Mouse (Mus musculus) neural tube, embryonic 15.5 days (tissue): ENCODE results near the gene Lhx9. TPM values are rescaled to one million over a fixed set of nuclear protein-coding genes. Genes with fewer than 3 reads are reported as not detected.
A peak's percentile ranks its signal among the peaks of the same experiment; 100 is the strongest.

Source experiments
- ATAC-seq: fragments of 200-750 bp; cut with Nextera tagmentation; 2 replicates; pipeline ENCODE4 v1.8.0; 2017; ENCODE audit warnings: mild to moderate bottlenecking, moderate TSS enrichment, moderate library complexity; ENCODE audit not compliant: low FRiP score
- H3K27ac ChIP-seq: fragments of 300-500 bp; sonication (generic); replicated peaks from 2 replicates; pipeline ENCODE4 v1.5.1; 2015; ENCODE audit warnings: mild to moderate bottlenecking, inconsistent platforms
- H3K27me3 ChIP-seq: fragments of 300-500 bp; sonication (generic); replicated peaks from 2 replicates; pipeline ENCODE4 v1.6.1; 2015; ENCODE audit warnings: inconsistent platforms
- H3K36me3 ChIP-seq: fragments of 300-500 bp; sonication (generic); 2 replicates; pipeline ENCODE4 v1.6.1; 2015; ENCODE audit warnings: inconsistent platforms
- H3K4me1 ChIP-seq: fragments of 300-500 bp; sonication (generic); 2 replicates; pipeline ENCODE4 v1.6.1; 2015; ENCODE audit warnings: inconsistent platforms
- H3K4me2 ChIP-seq: fragments of 300-500 bp; sonication (generic); 2 replicates; pipeline ENCODE4 v1.6.1; 2015; ENCODE audit warnings: inconsistent platforms, mild to moderate bottlenecking, moderate library complexity
- H3K4me3 ChIP-seq: fragments of 300-500 bp; sonication (generic); replicated peaks from 2 replicates; pipeline ENCODE4 v1.5.1; 2015; ENCODE audit warnings: mild to moderate bottlenecking, inconsistent platforms
- H3K9ac ChIP-seq: fragments of 300-500 bp; sonication (generic); replicated peaks from 2 replicates; pipeline ENCODE4 v1.6.1; 2015; ENCODE audit warnings: mild to moderate bottlenecking, inconsistent platforms
- H3K9me3 ChIP-seq: fragments of 300-500 bp; sonication (generic); replicated peaks from 2 replicates; pipeline ENCODE4 v1.6.1; 2016; ENCODE audit warnings: inconsistent platforms
- WGBS: fragments of 180-500 bp; shearing (Covaris S2); methylation state at CpG from one replicate; pipeline ENCODE4 v1.1.7; 2015; ENCODE audit warnings: mixed read lengths; 5-methylcytosine and 5-hydroxymethylcytosine counted together
- polyA plus RNA-seq: library from polyadenylated mRNA; unstranded; fragments of >200 nt; fragmentation: Nextera tagmentation; extraction: Ambion mirVana; gene quantifications from 2 replicates; pipeline ENCODE4 v1.2.1, GENCODE M21; 2015

Gene Lhx9
- polyA plus RNA-seq, 1 experiment from 2014 or later = 4.5 TPM

DNA sequence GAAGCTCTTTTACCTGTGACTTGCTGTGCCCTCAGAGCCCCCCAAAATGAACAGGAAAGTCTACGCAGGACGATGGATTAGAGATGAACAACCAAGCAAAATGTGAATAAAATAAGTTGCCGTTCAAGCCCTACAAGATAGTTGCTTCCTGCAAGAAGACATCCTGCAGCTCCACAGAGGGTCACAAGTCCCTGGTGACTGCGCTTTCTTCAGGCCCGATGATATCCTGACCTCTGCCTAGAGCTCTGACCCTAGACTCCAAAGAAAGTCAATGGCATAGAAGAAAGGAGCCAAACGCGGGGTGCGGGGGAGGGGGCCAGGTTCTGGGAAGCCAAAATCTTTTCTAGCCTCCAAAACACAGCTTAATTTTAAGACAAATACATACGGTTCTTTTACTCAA lies 1.8 kb downstream of the Lhx9 start:
- Histone ChIP-seq H3K36me3 (peaks cover 7% of the 10 kb centered on the region; the same call in 1 of the 2 replicates), H3K27ac (no peak overlapping the region), H3K9me3 (no peaks in the 10 kb centered on the region), H3K4me3 (0 out of 2 replicates have a peak overlapping the region, but pooled peaks have one; percentile 5), H3K9ac (no peak overlapping the region), H3K4me1 (peaks cover 35% of the 10 kb centered on the region), H3K4me2 (no peak overlapping the region), H3K27me3 (peaks cover 76% of the 10 kb centered on the region)
- WGBS = 4% methylated on average over 9 of the region's 9 CpGs
- no peak for ATAC-seq

DNA sequence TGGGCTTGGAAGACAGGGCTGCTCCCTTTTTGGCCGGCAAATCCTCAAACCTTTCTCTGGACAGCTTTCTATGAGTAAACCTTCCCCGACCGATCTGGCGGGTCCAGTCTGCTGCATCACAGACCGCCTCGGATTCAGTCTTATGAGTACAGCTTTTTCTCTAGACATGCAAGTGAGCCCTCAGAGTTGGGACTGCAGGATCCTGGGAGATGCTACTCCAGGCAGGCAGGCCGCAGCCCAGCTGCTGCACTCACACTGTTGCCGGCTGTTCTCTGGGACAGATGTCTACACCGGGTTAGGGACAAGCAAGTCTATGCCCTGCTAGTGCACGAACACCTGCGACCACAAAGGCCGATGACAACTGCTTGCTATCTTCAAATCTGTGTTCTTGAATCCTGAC lies 2.2 kb downstream of the Lhx9 start:
- no peak overlapping the region for H3K9ac ChIP-seq
- H3K27me3 ChIP-seq = peaks cover 72% of the 10 kb centered on the region

DNA sequence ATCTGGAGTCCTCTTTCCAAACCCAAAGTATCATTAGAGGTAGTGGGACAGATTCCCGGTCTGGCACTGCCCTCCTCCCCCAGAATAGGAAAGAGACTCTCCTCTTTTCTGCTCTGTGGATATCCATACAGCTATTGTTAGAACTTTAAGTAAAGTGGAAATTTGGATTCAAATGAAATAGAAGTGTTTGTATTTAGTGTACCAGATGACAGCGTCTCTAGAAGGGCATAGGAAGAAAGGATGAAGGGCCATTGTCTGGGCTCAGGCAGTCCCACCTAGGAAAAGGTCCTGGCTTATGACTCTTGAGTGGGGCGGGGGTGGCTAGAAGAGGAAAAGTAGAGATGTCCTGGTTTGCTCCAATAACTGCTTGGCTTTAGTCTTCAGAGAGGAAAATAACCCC lies 2.9 kb downstream of the Lhx9 start:
- H3K4me1 ChIP-seq = peaks cover 39% of the 10 kb centered on the region
- no peaks in the 10 kb centered on the region for H3K36me3 ChIP-seq
- WGBS = under 1% methylated on average over 3 of the region's 3 CpGs
- no peak for ATAC-seq
- H3K27me3 ChIP-seq = peaks cover 65% of the 10 kb centered on the region
- no peak overlapping the region for H3K27ac ChIP-seq
- H3K4me2 ChIP-seq = no peak overlapping the region
- no peak overlapping the region for H3K9ac ChIP-seq
- H3K9me3 ChIP-seq = no peaks in the 10 kb centered on the region
- H3K4me3 ChIP-seq = no peak overlapping the region

More for the DNA sequence above, 2.2 kb downstream of the Lhx9 start:
- 6% methylated on average over 12 of the region's 12 CpGs for WGBS
- Histone ChIP-seq H3K36me3 (peaks cover 3% of the 10 kb centered on the region; the same call in 1 of the 2 replicates), H3K9me3 (no peaks in the 10 kb centered on the region), H3K27ac (no peak overlapping the region), H3K4me1 (peaks cover 39% of the 10 kb centered on the region), H3K4me3 (0 out of 2 replicates have a peak overlapping the region, but pooled peaks have one; percentile 5), H3K4me2 (no peak overlapping the region)
- no peak for ATAC-seq

DNA sequence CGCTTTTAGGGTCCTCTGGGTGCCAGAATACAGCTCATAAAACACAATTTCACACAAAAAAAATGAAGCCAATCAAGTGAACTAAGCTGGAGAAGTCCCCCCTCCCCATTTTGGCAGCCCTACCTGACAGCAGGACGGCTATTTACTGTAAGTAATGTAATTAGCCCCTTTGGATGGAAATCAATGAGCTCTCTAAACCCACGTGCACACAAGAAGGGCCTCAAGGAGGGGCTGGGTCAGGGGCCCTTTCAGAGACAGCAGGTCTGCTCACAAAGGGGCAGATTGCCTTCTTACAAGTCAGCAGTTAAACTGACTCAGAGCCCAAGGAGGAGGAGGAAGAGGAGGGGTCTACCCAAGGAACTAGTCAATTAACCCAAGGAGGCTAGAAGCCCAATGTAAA lies 4.2 kb downstream of the Lhx9 start:
- peaks cover 39% of the 10 kb centered on the region for H3K4me1 ChIP-seq
- H3K9ac ChIP-seq = no peak overlapping the region
- H3K4me3 ChIP-seq = 0 out of 2 replicates have a peak overlapping the region, but pooled peaks have one; percentile 30
- ATAC-seq = no peak
- H3K27me3 ChIP-seq = peaks cover 65% of the 10 kb centered on the region
- no peaks in the 10 kb centered on the region for H3K36me3 ChIP-seq
- H3K4me2 ChIP-seq = peak overlapping the region; percentile 47
- H3K27ac ChIP-seq = no peak overlapping the region
- WGBS = 5% methylated on average over 3 of the region's 3 CpGs
- H3K9me3 ChIP-seq = no peaks in the 10 kb centered on the region

DNA sequence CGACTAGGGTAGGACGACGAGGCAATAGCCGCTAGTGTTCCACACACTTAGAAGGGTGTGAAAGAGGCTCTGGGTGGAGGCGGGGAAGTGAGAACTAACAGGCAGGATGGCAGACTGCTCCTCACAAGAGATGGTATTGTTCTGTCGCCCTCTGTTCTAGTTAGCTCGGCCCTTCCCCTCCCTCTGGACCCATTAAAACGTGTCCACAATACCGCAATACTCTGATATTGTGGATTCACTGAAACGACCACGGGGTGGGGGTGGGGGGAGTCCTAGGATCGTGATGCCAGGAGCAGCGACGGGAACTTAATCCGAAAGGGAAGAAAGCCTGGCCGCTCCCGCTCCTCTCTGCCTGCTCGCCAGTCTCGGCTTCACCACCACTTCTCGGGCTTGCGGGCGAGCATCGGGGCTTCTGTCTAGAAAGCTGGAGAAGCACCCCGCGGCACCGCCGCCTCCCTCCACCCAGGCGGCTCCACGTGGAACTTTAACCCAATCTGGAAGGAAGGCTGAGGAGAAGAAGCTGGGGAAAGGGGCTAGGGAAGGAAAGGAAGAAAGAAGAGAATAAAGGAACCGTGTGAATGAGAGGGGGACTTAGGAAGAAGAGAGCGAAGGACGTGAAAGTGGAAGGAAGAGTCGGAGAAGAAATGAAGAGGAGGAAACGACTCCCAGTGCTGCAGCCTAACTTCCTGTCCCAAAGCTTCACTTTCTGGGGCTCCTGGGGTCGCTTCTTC lies 4.9 kb downstream of the Lhx9 start:
- WGBS = under 1% methylated on average over 35 of the region's 35 CpGs
- peaks cover 32% of the 10 kb centered on the region for H3K4me1 ChIP-seq
- H3K27ac ChIP-seq = no peak overlapping the region
- no peak for ATAC-seq
- H3K36me3 ChIP-seq = no peaks in the 10 kb centered on the region
- H3K4me3 ChIP-seq = peak overlapping the region; percentile 30
- H3K27me3 ChIP-seq = peaks cover 64% of the 10 kb centered on the region
- no peak overlapping the region; the same call in 1 of the 2 replicates for H3K9ac ChIP-seq
- no peaks in the 10 kb centered on the region for H3K9me3 ChIP-seq
- peak overlapping the region; percentile 47 for H3K4me2 ChIP-seq

DNA sequence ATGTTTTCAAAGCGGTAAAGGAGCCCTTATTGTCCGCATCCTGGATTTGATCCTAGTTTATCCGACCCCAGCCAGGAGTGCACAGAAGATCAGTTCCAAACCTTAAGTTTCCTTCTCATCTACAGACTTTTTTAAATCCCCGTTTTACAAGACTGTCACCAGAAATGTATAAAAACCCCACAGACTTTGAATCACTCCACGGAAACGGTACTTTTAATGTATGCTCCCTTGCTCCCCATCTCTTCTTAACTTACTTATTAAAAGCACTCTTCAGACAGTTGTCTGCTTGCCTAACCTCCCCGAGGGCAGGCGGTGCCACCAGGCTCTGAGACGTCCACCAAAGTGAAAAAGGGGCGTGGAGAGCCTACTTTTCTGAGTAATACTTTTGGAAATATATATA lies 5.6 kb downstream of the Lhx9 start:
- Histone ChIP-seq H3K27me3 (peaks cover 64% of the 10 kb centered on the region), H3K9ac (no peak overlapping the region), H3K27ac (no peak overlapping the region)

DNA sequence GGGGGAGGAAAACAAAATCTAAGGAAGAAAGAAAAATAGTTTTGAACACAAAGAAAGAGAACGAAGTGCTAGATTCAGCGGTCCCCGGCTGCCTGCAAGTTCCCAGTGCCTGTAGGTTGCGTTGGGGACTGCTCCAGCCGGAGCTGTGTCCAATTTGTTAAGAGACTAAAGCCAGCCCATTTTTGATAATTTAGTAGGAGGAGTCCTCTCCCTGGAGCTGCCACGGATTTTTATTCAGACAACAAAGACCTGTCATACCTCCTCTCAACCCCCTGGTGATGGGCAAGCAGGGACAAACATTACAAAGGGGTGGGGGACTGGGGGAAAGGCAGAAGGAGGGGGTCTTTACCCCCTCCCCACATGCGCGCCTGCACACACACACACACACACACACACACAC lies 6.1 kb downstream of the Lhx9 start:
- Histone ChIP-seq H3K27ac (no peak overlapping the region), H3K4me2 (peak overlapping the region; percentile 49), H3K9ac (no peak overlapping the region), H3K4me1 (peaks cover 27% of the 10 kb centered on the region), H3K9me3 (no peaks in the 10 kb centered on the region), H3K27me3 (peaks cover 67% of the 10 kb centered on the region), H3K36me3 (no peaks in the 10 kb centered on the region), H3K4me3 (peak overlapping the region; percentile 27; the same call in 1 of the 2 replicates)
- ATAC-seq = 0 out of 2 replicates have a peak, but pooled peaks have one; percentile 18
- under 1% methylated on average over 8 of the region's 8 CpGs for WGBS

More for the DNA sequence above, 5.6 kb downstream of the Lhx9 start:
- Histone ChIP-seq H3K4me2 (no peak overlapping the region), H3K4me1 (peaks cover 28% of the 10 kb centered on the region), H3K4me3 (no peak overlapping the region), H3K9me3 (no peaks in the 10 kb centered on the region), H3K36me3 (no peaks in the 10 kb centered on the region)
- no peak for ATAC-seq
- 3% methylated on average over 10 of the region's 10 CpGs for WGBS

DNA sequence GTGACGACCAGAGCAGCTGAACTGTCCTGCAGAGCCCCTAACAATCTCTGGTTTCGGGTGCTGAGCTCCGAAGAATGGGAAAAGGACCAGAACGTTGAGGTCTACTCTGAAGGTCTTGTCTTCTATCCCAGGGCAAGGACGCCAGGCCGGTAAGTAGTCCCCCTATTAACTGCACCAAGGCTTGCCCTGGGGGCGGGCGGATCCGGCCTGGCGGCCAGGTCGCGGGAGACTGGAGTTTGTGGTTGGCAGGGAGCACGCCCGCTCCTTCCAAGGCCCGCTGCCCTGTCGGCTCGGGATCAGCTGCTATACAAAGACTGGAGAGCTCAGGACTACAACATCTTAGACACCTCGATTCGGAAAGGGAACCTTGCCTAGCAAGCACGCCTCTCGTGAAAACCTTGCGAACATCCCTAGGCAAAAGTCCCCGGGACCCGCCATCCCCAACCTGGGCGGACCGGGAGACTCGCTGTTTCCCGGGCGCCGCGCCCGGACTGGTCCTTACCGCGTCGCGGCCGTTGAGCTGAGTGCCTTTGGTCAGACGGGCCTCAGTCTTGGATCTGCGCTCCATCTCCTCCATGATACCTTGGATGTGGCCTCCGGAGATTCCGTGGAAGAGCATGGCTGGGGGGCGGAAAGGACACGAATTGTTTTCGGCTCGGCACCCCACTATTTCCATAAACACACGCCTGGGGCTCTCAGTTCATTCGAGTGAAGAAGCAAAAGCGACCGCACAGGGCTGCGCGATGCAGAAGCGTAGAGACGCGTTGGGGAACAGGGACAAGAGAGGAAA lies 6.9 kb downstream of the Lhx9 start:
- Histone ChIP-seq H3K4me1 (peaks cover 24% of the 10 kb centered on the region), H3K27ac (no peak overlapping the region), H3K36me3 (no peaks in the 10 kb centered on the region), H3K4me3 (peak overlapping the region; percentile 27), H3K27me3 (peaks cover 71% of the 10 kb centered on the region), H3K9ac (no peak overlapping the region), H3K4me2 (peak overlapping the region; percentile 49), H3K9me3 (no peaks in the 10 kb centered on the region)
- 2% methylated on average over 54 of the region's 54 CpGs for WGBS
- no peak for ATAC-seq

DNA sequence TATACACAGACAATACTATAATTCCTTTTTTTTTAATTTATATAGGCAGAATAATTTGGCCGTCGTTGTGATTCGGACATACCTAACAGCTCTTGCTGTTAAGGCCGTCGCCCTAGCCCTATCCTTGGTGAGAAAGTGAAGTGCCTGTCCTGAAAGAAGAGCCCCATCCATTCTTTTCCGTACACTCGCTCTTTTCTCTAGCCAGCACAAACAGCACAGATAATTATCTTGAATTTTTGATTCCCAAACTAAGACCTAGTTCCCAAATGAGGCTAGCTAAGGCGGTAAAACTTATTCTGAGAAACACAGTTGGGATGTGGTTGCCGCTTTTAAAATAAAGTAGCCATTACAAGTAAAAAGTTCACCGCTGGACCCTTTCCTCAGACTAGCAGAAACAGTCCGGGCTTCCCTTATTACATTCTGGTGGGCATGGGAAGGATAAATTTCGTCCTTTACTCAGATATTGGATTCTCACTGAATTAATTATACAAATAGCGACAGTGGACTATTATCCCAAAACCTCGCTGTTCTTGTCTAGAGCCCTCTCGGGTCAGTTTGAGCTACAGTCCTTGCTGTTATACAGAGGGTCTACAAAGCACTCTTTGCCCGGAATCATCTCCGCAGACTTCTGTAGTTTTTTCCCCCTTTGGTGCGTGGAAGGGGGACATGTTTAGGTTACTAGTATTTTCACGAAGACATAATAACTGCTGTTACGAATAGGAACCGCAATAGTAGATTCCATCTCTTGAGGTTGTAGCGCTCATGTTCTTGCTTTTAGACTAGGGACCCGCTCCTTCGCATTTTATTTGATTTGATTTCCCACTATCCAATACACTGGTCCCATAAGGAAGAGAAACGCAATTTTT lies 7.7 kb downstream of the Lhx9 start:
- Histone ChIP-seq H3K36me3 (no peaks in the 10 kb centered on the region), H3K9me3 (no peaks in the 10 kb centered on the region), H3K4me3 (no peak overlapping the region), H3K27ac (no peak overlapping the region), H3K9ac (no peak overlapping the region), H3K27me3 (peaks cover 71% of the 10 kb centered on the region), H3K4me2 (no peak overlapping the region), H3K4me1 (peaks cover 24% of the 10 kb centered on the region)
- WGBS = 4% methylated on average over 25 of the region's 25 CpGs
- no peak for ATAC-seq

DNA sequence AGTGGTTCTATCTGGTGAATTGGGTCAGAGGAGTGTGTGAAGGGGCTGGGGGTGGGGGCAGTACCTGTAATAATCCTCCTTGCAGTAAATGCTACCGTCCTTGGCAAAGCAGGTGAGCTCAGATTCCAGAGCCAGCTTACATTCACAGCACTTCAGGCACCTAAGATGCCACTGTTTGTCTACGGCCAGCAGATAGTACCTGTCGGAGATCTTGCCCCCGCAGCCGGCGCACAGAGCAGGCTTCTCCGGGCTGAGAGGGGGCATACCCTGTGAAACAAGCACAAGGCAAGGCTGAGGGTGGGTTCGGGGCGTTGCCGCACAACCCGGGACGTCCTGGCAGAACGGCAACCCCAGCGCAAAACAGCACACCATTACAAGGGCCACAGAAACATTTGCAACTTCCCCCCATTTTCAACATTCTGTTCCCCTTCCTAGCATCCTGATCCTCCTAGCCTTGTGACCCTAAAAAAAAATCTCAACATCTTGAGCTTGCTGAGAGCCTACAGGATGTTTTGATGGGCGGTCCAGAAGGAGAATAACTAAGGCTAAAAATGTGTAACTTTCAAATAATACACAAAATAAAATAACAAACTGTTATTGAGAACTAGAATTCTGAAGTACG lies 8.5 kb downstream of the Lhx9 start:
- Histone ChIP-seq H3K9ac (no peak overlapping the region), H3K27ac (no peak overlapping the region), H3K4me2 (no peak overlapping the region), H3K4me1 (peaks cover 24% of the 10 kb centered on the region), H3K9me3 (no peaks in the 10 kb centered on the region), H3K27me3 (peaks cover 70% of the 10 kb centered on the region), H3K4me3 (no peak overlapping the region), H3K36me3 (no peaks in the 10 kb centered on the region)
- no peak for ATAC-seq
- 6% methylated on average over 16 of the region's 16 CpGs for WGBS

DNA sequence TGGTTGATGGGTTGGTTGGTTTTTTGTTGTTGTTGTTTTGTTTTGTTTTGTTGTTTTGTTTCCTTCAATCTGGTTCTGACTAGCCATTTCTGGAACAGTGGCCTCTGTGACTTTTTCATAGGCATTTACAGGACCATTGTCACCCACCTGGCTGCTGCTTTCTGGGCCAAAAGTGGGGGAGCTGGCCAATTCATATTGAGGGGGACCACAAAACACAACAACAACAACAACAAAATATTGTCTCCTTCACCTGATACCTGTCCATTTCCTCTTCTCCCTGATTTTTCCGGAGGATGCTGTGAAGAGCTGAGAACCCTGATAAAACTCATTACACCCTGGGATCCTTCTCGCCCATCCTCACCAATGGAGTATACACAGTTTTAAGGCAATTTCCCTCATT lies 9.1 kb downstream of the Lhx9 start:
- 4% methylated on average over 2 of the region's 2 CpGs for WGBS
- Histone ChIP-seq H3K4me3 (no peak overlapping the region), H3K9ac (no peak overlapping the region), H3K4me2 (no peak overlapping the region), H3K27me3 (peaks cover 71% of the 10 kb centered on the region), H3K4me1 (peaks cover 24% of the 10 kb centered on the region), H3K9me3 (no peaks in the 10 kb centered on the region), H3K36me3 (no peaks in the 10 kb centered on the region), H3K27ac (no peak overlapping the region)
- ATAC-seq = no peak
